Mouse (Mus musculus): ENCODE measurements around the gene Rpusd3.

Rpusd3 gene

DNA sequence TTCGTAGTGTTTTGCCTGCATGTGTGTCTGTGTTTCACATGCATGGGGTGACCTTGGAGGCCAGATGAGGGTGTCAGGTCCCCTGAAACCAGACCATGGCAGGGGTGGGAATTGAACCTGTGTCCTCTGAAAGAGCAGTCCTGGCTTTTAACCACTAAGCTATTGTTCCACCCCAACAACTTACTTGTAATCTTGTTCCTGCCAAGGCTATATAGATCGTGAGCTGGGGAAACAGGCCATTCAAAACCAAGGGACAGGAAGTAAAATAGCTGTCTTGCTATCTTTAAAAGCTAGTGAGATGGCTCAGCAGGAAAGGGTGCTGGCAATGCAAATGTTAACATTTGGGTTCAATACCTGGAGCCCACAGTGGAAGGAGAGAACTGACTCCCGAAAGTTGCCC is 10.8 kb upstream of the Rpusd3 start:
- no peak for DNase-seq (ENCODE audit: low spot score in 2 of 2)

DNA sequence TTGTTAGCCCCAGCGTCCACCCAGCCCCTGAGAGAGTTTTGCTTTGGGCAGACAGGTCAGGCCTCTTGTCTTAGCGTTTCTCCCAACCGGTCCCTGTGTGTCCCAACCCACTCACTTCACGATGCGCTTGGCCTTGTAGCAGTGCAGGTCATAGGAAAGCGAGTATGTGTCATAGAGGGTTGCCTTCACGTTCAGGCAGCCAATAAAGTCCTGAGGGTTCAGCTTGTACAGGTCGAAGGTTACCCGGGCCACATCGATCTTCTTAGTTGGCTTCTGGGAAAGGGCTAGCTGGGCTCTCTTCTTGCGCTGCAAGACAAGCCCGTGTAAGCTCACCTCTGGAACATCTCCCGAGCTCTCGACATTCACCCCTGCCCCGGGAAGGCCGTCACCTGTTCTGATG is 8.9 kb upstream of the Rpusd3 start:
- DNase-seq (ENCODE audit: low spot score in 2 of 2): no peak

DNA sequence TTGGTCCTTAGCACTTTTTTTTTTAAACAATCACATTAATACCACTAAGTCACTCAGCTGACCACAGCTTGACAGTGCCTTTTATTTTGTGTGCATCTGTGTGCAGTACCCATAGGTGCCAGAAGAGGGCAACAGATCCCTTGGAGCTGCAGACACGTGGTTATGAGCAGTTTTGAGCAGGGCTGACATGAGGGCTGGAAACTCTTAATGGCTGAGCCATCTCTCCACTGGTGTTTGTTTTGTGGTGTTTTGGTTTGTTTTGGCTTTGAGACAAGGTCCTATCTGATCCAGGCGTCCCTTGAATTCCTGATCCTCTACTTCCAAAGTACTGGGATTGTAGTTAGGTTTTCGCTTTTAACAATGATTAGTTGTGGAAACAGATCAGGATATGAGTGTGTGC is 8.3 kb upstream of the Rpusd3 start:
- DNase-seq (ENCODE audit: low spot score in 2 of 2): no peak

DNA sequence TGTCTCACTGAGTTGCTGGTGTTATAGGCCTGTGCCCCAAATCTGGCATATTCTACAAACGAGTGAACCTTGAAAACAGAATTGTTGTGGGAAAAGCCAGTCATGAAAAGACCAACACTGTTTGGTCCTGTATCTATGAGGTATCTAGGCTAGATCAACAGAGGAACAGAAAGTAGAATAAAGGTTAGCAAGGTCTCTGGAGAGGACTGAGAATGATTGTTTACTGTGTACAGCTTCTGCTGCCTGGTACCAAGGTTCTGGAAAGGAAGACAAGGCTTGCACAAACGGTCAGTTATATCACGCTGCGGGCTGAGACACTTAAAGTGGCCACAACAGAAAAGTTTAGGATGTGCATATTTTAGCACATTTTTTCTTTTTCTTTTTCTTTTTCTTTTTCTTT is 7.6 kb upstream of the Rpusd3 start:
- DNase-seq (ENCODE audit: low spot score in 2 of 2): no peak

DNA sequence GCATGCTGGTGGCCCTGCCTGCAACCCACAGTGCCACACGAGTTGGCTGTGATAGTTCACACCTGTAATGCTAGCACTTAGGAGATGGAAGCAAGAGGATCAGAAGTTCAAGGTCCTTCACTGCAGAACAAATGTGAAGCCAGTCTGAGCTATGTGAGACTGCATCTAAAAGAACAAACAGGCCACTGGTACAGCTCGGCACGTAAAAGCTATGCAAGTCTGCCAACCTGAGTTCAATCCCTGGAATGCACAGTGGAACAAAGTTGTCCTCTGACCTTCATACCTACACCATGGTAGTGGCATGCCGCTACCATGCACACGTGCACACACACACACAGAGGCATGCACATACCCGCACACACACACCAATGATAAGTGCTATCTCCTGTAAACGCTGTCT is 5.0 kb upstream of the Rpusd3 start:
- DNase-seq (ENCODE audit: low spot score in 2 of 2): no peak

DNA sequence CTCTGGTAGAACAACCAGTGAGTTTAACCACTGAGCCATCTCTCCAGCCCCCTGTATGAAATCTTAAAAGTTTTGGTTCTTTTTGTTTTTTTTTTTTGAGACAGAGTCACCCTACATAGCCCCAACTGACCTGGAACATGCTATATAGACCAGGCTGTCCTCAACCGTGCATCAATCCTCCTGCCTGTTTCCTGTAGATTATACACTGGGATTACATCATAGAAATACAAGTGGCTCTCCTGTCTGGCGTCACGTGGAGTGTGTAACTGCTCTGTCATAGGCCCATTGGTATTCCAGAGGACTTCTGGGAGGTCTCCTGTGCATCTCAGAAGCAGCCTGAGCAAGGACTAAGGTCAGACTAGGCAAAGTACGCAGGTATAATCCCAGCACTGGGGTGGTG is 3.9 kb upstream of the Rpusd3 start:
- no peak for DNase-seq (ENCODE audit: low spot score in 2 of 2)

DNA sequence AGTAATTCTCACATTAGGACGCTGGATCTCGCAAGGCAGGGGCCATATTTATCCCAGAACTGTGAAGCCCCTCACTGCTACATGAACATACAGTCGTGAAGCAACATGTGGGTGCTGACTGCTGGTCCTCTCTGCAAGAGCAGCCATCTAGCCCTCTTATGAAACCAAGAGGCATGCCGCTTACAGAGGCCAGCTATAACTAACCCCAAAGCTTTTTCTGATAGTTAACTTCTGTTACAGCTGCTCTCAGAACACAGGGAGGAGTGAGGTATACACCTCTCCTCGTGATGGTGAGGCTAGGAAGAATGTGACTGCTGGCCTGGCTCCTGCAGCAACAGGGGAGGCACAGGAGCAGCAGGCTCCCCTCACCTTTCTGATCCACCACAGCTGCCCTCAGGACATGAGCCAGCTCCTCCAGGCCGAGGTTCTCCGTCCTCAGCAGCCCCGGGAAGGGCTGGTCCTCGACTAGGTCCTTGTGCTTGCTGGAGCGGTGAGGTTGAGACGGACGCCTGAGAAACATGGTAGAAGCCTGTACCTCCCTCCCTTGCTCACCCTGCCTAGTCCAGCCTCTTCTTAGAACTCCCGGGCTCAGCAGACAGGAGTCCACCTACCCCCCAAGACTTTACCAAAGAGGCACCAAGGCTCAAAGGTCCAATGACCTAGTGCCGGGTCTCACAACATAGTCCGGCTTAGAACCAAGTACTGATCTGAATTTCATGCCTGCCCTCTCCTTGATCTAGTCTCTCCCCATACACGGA is 520 bp downstream of the Rpusd3 start:
- no peak for DNase-seq (ENCODE audit: low spot score in 2 of 2)

DNA sequence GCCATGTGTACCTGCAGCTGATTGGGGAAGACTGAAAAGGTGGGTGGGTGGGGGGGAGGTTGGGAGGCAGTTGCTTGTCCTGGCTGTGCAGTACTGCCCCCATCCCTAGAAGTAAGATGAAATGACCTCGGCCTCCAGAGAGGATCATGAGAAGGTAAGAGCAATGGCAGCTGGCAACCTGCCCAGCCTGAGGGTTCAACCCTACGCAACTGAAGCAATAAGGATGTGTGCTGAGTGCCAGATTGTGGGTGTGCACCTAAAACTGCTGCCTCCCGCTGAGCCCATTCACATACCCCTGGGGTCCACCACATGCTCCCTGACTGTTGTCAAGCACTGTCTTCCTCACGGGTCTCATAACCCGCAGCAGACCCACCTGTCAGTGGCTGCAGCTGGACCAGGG is 2.7 kb downstream of the Rpusd3 start:
- DNase-seq (ENCODE audit: low spot score in 2 of 2): no peak

DNA sequence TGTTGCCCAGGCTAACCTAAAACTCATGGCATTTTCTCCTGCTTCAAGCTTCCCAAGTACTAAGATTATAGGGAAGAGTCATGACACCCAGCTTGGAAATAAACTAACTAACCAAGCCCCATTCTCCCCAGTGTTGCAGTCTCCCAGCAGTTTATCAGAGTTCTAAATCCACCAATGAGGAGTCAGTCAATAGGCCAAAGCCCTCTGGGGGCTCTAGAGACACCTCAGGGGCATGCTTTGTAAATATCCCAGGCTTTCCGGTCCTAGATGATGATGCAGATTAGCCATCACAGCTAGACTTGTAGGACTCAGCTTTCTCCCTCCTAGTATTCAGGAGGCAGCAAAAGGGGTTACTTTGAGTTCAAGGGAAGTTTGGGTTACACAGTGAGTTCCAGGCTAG is 9.1 kb downstream of the Rpusd3 start:
- DNase-seq (ENCODE audit: low spot score in 2 of 2): no peak

DNA sequence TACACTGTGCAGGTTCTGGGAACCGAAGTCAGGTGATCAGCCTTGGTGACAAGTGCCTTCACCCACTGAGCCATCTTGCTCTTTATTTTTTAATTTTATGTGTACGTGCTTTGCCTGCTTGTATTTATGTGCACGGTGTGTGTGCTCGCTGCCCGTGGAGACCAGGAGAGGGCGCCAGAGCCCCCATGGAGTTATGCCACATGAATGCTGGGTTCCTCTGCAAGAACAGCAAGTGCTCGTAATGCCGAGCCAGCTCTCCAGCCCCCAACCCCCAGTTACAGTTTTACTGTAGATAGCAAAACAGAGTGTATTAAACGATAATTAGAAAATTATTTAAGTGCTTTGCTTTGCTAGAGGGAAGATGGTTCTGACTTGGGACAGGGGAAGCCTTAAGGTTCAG is 12.5 kb downstream of the Rpusd3 start:
- no peak for DNase-seq (ENCODE audit: low spot score in 2 of 2)

DNA sequence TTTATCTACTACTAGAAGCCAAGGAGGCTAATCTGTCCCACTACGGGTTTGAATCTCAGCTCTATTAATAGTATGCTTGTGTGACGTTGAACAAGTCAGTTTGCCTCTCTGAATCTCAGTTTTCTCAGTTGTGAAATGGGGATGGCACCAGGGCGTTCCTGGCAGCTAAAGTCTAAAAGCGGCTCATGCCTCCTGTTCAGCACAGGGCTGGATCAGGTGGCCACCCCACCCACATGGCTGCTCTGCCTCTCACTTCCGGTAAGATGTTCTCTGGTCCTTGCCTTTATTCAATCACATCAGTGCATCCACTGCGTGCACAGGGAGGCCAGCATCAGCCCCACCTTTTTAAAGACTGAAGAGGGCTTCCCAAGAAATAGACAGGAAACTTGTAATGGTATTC is 13.7 kb downstream of the Rpusd3 start:
- DNase-seq (ENCODE audit: low spot score in 2 of 2): no peak

DNA sequence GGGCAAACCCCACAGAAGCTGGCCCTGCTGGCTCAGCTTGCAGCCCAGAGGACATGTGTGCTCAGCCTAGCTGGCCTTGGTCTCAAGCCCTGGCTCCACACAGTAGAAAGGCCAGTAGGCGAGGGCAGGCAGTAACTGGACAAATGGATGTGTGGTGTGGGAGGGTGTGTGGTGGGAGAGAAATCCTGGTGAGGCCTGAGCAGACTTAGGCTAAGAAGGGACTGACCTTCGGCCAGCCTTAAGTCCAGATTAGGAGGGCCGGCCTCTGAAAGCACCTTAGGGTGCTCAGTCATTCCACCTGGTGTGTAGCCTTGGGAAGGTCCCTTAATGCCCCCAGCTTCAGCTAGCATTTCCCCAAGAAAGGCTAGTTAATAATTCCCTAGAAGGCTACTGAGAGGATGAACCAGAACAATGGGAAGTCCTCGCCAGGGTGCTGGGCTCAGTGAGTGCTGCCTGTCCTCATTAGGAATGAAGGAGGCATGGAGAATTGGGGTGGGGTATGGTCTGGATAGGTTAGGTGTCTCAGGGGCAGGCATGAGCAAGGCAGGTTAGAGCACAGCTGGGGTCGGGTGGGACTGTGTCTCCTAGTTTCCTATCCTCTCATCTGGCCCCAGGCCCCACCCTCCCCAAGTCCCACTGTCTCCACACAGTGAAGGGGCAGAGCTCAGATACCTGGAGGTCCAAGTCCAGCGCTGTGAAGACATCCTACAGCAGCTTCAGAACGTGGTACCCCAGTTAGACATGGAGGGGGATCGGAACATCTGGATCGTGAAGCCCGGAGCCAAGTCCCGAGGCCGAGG is 14.3 kb downstream of the Rpusd3 start:
- no peak for DNase-seq (ENCODE audit: low spot score in 2 of 2)

DNA sequence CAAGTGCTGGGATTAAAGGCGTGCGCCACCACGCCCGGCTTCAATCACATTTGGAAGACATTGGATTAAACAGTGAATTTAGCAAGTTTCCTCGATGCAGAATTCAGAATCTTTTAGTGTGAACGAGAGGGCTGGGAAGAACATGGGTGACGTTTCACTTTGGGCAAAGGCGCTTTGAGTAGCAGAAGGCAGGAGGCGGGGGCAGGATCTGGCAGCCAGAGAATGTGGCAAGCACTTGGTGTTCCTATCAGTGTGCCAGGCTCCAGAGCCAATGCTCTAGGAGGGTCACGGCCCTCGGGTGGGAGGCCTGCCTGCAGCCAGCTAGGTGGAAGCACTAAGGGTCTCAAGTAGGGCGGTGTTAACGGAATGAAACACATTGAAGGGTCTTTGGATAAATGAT is 17.0 kb downstream of the Rpusd3 start:
- no peak for DNase-seq (ENCODE audit: low spot score in 2 of 2)

DNA sequence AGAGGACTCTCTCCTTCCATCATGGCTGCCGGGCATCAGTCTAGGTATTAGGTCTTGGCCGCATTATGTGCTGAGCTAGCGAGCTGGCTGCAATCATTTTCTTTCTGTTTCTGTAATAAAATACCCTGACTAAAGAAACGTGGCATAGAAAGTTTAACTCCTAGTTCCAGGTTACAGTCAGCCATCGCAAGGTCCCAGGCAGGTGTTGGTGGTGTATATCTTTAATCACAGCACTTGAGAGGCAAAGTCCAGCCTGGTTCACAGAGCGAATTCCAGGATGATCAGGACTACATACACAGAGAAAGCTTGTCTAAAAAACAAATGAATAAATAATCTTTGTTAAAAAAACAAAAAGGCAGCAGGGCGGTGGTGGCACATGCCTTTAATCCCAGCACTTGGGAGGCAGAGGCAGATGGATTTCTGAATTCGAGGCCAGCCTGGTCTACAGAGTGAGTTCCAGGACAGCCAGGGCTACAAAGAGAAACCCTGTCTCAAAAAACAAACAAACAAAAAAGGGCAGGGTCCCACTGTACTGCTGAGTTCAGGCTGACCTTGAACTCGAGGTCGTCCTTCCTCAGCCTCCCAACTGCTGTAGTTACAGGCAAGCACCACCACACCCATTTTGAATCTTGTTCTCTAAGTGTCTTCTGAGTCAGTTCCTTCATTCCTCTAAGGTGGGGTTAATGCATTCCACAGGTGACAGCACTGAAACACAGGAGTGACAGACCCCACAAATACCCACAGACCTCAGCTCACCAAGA is 22.7 kb downstream of the Rpusd3 start:
- no peak for DNase-seq (ENCODE audit: low spot score in 2 of 2)

DNA sequence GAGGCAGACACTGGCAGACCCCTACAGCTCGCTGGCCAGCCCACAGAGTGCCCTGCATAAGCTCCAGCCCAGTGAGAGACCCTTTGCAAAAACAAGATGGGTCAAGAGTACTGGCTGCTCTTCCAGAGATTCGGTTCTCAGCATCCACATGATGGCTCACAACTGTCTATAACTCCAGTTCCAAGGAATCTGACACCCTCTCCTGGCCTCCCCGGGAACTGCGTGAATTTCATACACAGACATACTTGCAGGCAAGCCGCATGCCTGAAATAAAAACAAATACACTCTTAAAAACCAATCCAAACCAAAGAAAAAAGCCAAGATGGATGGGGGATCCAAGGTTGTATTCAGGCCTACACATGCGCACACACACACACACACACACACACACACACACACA is 23.6 kb downstream of the Rpusd3 start:
- DNase-seq (ENCODE audit: low spot score in 2 of 2): no peak

DNA sequence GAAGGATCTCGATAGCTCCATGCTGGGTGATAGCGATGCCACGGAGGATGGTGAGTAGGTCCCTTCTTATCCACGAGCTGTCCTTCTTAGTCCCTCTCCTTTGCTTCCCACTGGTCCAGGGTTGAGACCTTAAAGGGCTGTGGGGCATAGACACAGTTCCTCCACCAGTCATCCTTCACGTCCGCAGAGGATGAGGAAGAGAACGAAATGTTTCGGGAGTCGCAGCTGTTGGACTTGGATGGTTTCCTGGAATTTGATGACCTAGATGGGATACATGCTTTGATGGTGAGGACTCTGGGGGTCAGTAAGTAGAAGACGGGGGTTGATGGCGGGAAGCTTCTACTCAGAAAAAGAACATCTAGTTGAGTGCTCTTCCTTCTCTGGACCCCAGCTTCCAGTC is 24.3 kb downstream of the Rpusd3 start:
- DNase-seq (ENCODE audit: low spot score in 2 of 2): no peak

DNA sequence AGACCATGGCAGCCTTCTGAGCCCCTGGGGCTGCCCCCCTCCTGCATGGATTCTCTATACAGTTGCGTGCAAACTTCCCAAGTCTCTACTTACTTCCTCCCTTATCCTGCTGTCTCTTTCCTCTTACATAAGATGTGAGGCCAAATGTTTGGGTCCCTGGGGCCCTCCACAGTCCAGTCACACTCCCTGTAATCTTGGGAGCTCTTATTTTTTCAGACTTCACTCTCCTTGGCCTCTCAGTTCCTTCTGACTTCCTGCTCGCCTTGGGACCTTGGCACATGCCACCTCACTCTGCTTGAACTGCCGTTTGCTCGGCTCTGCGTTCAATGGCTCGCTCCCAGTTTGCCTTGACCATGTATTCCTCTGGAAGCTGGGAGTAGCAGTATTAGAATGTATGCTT is 25.2 kb downstream of the Rpusd3 start:
- no peak for DNase-seq (ENCODE audit: low spot score in 2 of 2)

DNA sequence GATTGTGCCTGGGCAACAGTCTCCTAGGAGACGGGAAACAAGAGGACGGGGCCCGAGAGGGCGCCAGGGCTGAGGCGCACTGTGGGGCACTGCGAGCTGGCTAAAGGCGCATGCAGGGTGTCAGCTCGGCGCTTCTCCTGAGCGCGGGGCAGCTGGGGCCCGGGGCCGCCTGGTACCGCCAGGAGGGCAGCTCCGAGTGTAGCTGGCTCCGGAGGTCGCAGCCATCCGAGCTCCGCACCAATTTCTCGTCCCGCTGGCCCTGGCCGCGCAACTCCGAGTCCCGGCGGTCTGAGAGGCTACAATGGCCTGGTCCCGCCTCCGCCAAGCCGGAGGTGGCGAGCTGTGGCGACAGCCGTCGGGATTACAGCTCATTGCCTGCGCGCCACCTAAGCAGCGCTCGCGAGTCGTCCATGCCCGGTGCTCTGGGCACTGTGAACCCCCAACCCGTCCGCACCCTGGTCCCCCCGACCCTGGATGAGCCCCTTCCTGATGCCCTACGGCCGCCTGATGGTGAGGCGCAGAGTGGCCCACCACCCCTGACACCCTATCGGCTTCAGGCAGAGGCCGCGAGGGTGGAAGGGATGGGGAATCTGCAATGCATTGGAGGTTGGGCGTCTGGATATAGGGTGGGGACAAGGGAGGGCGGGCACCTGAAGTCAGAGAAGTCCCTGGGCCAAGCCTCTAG is 26.6 kb downstream of the Rpusd3 start:
- DNase-seq (ENCODE audit: low spot score in 2 of 2): peak; percentile 71 to 74

DNA sequence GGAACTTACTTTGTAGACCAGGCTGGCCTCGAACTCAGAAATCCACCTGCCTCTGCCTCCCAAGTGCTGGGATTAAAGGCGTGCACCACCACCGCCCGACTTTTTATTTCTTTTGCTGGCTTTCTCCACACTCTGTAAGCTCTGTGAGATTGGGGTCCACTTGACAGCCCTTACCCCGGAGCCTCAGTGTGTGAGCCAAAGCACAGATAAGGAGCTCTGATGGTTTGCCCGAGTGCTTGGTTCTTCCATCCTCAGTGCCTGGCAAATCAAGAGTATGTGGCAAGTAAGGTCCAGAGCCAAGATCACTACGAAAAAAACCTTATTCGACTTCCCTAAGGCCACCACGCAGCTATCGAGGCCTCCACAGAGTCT is 27.1 kb downstream of the Rpusd3 start:
- DNase-seq (ENCODE audit: low spot score in 2 of 2): no peak

DNA sequence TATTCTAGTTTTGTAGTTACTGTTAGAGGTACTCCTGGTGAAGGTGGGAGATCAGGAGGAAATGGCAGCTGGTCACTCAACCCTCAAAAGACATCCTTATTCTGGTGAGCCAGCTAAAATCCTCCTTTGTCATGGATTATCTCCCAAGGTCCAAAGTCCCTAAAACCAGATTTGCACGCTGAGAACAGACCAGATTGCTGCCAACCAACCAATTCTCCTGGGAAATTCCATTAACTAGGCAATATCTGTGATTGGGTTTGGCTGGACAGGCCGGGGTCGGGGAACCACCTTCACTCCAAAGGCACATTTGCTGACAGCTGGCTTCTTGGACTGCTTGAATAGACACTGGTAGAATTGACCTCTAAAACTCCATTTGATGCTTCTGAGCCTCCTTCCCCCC is 28.4 kb downstream of the Rpusd3 start:
- no peak for DNase-seq (ENCODE audit: low spot score in 2 of 2)

DNA sequence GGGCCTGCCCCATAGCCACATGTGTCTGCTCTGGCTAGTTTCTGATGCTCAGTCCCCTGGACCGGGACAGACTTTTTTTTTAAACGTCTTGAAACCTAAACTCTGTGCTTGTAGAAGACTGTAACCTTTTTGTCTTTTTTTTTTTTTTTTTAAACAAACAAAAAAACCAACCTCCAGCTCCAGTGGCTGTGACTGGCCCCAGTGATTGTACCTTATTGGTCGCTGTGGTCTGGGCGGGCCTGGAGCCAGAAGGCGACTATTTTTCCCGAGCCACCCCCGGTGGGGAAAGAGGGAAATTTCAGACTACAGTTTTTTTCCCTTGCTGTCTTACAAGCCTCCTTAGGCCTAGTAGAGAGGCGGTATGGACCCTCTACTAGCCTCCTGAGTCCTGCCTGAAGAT is 30.2 kb downstream of the Rpusd3 start, which contains the start of gene Ttll3:
Gene Ttll3 (plus strand): TSS at position 301 of the 400 bp plus-strand sequence.
- no peak for DNase-seq (ENCODE audit: low spot score in 2 of 2)

DNA sequence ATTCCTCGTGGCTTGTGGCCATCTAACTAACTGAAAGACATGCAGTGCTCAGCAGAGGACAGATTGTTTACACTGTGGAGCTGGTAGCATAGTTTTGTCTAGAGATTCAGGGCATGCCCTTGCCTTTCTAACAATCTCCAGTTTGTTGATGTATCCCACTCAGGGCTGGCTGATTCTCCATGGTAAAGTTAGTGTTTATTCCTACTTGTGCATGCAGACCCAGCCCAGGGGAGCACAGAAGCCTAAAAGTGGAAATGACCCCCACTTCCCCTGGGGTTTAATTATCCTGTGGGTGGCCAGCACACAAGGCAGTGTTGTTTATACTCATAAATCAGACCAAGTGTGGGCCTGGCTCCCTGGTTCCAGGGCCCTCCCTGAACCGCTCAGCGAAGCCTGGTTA is 33.1 kb downstream of the Rpusd3 start:
- no peak for DNase-seq (ENCODE audit: low spot score in 2 of 2)

Data from right cerebral cortex, postnatal 10 days (tissue).